Mouse (Mus musculus): ENCODE results near the gene Bpifb6. TPM values are rescaled to one million over a fixed set of nuclear protein-coding genes. Genes with fewer than 3 reads are reported as not detected.

The Bpifb6 gene
- total RNA-seq, 4 experiments from 2014 or later = not detected

Other genes starting within 250 kb of the Bpifb6 start
- gene Dnmt3c, start 203.7 kb upstream of the Bpifb6 start, total RNA-seq (2022) = not detected
- gene Mapre1, start 159.1 kb upstream of the Bpifb6 start, total RNA-seq (2022) = 10 to 100 TPM; 49.5 to 57.0 (median 50.8) TPM
- not detected for gene Efcab8, start 120.5 kb upstream of the Bpifb6 start, total RNA-seq (2022)
- gene Sun5, start 29.3 kb upstream of the Bpifb6 start, total RNA-seq (2022) = not detected
- gene Bpifb2, start 25.3 kb upstream of the Bpifb6 start, total RNA-seq (2022) = not detected
- not detected for gene Bpifb3, start 17.8 kb downstream of the Bpifb6 start, total RNA-seq (2022)
- gene Bpifb4, start 37.8 kb downstream of the Bpifb6 start, total RNA-seq (2022) = not detected
- not detected for gene Bpifa6, start 74.6 kb downstream of the Bpifb6 start, total RNA-seq (2022)
- gene Bpifa2, start 107.9 kb downstream of the Bpifb6 start, total RNA-seq (2022) = not detected
- gene Bpifa3, start 229.9 kb downstream of the Bpifb6 start, total RNA-seq (2022) = not detected
- gene Bpifa1, start 242.5 kb downstream of the Bpifb6 start, total RNA-seq (2022) = 10 to 100 TPM in 1 of 4 experiments, not detected in 3; 56.2 TPM